Mouse (Mus musculus) testis, adult 2 months (tissue): ENCODE results near the gene Gm20388.

Source experiments
- CTCF ChIP-seq: fragments of 200-500 bp; IDR thresholded peaks from 2 replicates; pipeline ENCODE4 v1.5.1; 2012; ENCODE audit warnings: low read depth, mild to moderate bottlenecking, inconsistent platforms, low read length, moderate library complexity; ENCODE audit not compliant: control insufficient read depth, insufficient read depth, insufficient replicate concordance
- POLR2A ChIP-seq: fragments of 200-500 bp; IDR thresholded peaks from 2 replicates; pipeline ENCODE4 v1.6.1; 2012; ENCODE audit warnings: low read depth, mild to moderate bottlenecking, inconsistent platforms, low read length, moderate library complexity; ENCODE audit not compliant: control insufficient read depth

DNA sequence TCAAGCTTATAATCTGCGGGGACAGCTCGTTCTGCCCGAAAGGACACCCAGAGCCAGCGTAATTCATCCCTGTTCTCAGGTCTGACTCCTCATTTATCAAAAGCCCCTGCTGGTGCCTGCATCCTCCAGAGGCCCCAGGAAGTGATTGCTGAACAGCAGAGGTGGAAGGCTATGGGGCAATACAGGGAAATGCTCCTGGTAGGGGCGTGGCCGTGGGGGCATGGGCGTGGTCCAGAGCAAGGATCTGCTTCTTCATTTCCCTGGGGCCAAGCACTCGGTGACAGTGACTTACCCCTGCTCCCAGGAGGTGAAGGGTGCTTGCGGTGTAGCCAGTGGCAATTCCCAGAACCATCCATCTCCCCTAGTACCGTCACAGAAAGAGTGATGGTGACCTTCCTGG lies 534.6 kb downstream of the Gm20388 start:
- TF ChIP-seq CTCF (no peak), POLR2A (no peak)
